Mouse (Mus musculus) mature B cell (primary cell): ENCODE data around the gene Mettl14.

Experiments used
- in situ Hi-C: fragments of 300-500 bp; cut with MboI; formaldehyde crosslinking; loops from 2 replicates; pipeline ENCODE4 v1.14.3; 2019

Gene Mettl14

DNA sequence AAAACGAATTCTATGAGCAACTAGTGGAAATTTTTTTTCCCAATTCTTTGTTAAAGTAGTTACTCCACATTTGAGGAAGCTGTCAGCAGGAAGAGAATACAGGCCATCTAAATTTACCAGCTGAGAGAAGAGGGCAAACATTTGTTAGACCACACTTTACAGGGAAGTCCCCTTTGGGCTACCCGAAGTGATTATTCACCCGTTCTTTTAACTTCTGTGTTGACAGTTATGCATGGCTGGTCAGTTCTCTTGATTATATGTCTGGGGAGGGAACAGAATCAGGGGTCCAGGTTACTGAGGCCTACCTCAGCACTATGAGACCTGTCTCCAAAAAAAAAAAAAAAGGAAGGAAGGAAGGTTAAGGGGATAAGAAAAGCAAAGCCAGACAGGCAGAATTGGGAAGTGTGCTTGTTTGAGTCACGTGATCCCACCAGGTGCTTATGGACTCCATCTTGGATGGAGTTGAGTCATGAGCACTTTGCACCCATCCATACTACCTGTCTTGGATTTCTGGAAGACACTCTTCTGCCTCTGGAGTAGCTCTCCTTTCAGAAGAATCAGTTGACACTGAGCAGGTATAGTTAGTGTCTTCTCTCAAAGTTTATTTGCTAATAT, 29.4 kb downstream of the Mettl14 start:
- in situ Hi-C loops, result loop anchor here (10.0 kb wide), 1 partner anchor 192 kb away; no protein-coding TSS in a partner anchor

- in situ Hi-C loops, result loop anchor here (10.0 kb wide), 1 partner anchor 190 kb away; no protein-coding TSS in a partner anchor
Measured at GRCm38 (mm10) chr3:123354388-123354787, 31.5 kb downstream of the Mettl14 start.

DNA sequence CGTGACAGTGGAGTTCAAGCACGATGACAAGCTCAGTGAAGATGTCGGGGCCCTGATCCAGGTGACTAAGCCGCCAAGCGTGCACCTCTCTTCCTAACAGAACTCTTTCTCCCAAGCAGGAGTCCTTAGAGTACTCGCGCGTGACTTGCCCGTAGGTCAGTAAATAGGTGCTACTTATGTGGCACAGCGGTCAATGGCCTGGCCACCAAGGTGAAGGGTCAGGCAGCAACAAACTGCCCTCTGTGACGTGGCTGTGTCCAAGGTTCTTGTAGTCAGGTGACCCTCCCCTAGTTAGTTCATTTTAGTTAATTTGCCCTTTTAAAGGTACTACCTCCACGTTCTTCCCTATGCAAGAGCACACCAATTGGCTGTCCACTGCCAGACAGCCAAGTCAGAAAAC, 32.2 kb downstream of the Mettl14 start:
- in situ Hi-C loops, result loop anchor here (10.0 kb wide), 1 partner anchor 189 kb away; no protein-coding TSS in a partner anchor

- in situ Hi-C loops, result loop anchor here (10.0 kb wide), 1 partner anchor 188 kb away; no protein-coding TSS in a partner anchor
Measured at GRCm38 (mm10) chr3:123353183-123353582, 32.7 kb downstream of the Mettl14 start.

- in situ Hi-C loops, result loop anchor here (10.0 kb wide), 1 partner anchor 187 kb away; no protein-coding TSS in a partner anchor
Measured at GRCm38 (mm10) chr3:123351519-123351918, 34.4 kb downstream of the Mettl14 start.

GRCm38 (mm10) chr3:123350602-123351001, 35.3 kb downstream of the Mettl14 start:
- in situ Hi-C loops, result loop anchor here (10.0 kb wide), 1 partner anchor 186 kb away; no protein-coding TSS in a partner anchor

DNA sequence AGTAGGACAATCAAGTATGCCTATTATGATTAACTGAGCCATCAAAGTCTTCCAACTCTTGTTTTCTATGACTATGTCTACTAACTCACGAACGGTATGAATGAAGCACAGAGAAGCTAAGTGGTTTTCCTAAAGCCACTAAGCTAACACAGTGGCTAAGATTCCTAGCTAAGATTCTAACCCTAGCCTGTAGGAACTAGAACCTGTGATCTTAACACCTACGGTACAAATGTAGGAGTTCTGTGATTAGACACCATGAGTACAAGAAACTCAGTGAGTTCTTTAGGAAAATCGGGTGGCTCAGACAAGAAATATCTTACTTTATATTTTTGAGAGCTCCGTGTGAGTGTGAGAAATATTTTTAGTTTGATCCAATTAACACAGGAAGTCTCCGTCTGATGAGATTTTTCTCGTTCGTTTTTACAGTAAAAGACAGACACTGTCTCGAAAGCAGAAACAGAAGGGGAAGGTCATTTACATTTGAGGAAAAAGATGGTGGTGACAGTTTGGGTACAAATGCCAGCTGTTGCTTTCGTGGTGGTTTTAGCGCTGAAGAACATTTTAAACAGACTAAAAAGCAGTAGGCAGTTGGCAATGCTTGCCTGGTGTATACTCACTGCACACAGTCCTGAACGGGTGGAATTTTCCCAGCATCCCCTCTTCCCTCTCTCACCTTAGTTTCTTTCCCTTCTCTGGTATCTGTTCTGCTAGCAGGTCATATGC, 37.7 kb downstream of the Mettl14 start:
- in situ Hi-C loops, result no loop called here

- in situ Hi-C loops, result no loop called here
Measured at GRCm38 (mm10) chr3:123343690-123344089, 42.2 kb downstream of the Mettl14 start.

GRCm38 (mm10) chr3:123341049-123341448, 44.9 kb downstream of the Mettl14 start:
- in situ Hi-C loops, result no loop called here

- in situ Hi-C loops, result no loop called here
Measured at GRCm38 (mm10) chr3:123338666-123339195, 47.2 kb downstream of the Mettl14 start.

- in situ Hi-C loops, result no loop called here
Measured at GRCm38 (mm10) chr3:123337853-123338252, 48.1 kb downstream of the Mettl14 start.

DNA sequence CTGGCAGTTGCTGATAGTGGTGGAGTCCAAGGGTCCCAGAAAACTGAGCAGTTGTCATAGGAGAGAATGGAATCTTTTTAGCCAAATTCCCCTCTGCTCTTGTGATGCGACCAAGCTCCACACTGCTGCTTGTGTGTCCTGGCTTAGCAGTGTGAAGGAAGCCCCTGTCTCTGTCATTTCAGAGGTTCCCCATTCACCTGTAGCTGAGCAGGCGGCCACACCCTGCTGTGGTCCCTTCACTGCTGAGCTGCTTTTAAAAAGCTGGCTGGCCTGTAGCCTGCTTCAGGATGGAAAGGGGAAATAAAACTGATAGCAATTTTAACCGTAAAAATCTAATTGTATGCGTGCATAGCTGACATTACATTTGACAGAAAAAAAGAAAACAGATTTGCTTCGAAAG, 49.0 kb downstream of the Mettl14 start:
- in situ Hi-C loops, result no loop called here

DNA sequence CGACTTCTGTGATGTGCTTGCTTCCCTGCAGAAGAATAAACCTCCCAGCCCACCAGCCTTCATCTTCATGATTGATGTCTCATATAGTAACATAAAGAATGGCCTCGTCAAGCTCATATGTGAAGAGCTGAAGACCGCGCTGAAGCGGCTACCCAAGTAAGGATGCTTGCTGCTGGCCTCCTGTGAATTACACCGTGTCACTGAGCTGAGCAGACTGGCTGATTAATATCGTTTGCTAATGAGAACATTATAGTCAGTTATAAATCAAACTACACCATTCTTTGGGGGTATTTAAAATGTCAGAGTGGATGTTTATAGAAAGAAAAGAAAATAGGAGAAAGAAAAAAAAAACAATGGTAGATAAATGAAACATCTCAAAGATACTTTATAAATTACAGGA, 49.5 kb downstream of the Mettl14 start:
- in situ Hi-C loops, result no loop called here

DNA sequence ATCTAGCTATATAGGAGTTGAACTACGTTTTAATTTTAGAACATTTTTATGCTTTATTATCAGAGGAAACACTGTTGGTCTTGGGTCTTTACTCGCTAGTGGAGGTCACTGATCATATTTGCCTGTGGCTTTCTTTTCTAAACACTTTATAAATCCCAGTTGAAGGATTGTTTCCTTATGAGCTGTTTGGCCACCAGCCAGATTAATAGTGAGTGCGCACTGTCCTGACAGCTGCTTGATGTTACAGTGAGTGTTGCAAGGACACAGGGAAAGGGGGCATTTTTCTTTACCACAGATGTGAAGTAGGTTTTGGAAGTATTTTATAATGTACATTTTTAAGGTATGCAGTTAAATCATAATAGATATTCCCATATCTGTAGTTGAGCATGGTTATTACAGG, 50.4 kb downstream of the Mettl14 start:
- in situ Hi-C loops, result no loop called here

GRCm38 (mm10) chr3:123334947-123335346, 51.0 kb downstream of the Mettl14 start:
- in situ Hi-C loops, result no loop called here

DNA sequence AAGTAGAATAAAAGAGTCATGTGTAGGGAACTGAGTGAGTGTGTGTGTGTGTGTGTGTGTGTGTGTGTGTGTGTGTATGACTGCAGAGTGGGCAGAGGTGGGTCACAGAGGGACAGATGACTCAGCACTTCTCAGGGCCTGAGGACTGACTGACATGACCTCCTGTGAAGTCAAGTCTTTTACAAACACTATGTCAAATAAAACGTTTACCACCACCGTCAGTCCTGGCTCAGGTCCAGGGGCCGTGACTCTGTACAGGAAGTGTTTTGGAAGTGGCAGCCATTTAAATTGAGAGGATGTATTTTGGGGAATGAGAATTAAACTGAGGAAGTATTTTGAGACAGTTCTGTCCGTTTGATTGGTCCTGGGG, 52.9 kb downstream of the Mettl14 start:
- in situ Hi-C loops, result no loop called here

- in situ Hi-C loops, result no loop called here
Measured at GRCm38 (mm10) chr3:123332330-123333054, 53.4 kb downstream of the Mettl14 start.

- in situ Hi-C loops, result no loop called here
Measured at GRCm38 (mm10) chr3:123330221-123330620, 55.7 kb downstream of the Mettl14 start.

DNA sequence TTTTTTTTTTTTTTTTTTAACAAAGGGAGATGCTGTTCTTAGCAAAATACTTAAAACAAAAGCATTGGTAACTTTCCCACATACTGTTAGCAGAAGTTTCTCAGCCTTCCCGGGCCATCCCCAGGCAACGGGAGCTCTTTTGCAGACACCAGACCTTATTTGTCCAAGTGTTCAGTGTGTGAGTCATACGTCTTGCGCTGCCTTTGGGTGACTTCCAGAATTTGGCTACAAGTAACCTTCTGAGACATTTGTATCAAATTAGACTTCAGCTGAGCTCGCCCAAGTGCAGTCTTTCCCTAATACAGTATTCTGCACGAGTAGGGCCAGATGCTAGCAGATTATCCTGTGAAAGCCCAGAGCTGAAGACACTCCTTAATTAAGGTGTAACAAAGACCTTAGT, 56.7 kb downstream of the Mettl14 start:
- in situ Hi-C loops, result loop anchor here (10.0 kb wide), 1 partner anchor 164 kb away; no protein-coding TSS in a partner anchor

DNA sequence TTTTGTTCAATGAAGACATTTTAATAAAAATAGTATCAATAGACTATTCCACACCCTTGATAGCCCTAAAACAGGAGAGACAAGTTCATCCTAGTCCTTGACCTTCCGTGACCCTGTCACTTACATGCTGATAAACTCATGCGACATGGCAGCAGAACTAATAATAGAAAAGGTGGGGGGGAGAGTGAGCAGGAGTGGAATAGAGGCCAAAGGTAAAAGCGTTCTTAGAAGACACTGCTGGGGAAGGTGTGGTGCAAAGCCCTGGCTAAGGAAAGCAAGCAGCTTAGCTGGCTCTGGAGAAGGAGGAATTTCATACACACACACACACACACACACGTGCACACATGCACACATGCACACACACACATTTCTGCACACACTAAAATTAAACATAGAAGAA, 61.6 kb downstream of the Mettl14 start:
- in situ Hi-C loops, result loop anchor here (10.0 kb wide), 1 partner anchor 160 kb away; no protein-coding TSS in a partner anchor

DNA sequence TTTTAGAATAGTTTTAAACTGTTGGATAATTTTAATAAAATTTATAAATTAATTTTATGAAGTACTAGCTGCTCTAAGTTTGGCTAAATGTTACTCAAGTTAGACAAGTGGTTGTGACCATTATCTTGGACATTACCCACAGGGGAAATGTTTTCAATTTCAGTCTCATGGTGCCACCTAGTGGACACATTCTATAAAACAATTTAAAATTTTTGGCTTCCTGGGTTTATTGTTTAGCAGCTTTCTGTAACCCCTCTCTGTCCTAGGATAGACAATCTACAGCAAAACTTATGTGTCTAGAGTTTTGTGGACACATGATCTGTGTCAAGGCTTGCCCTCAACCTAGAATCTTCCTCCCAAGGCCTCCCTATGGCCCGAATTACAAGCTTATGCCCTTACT, 63.8 kb downstream of the Mettl14 start:
- in situ Hi-C loops, result loop anchor here (10.0 kb wide), 1 partner anchor 157 kb away; no protein-coding TSS in a partner anchor

GRCm38 (mm10) chr3:123321612-123322011, 64.3 kb downstream of the Mettl14 start:
- in situ Hi-C loops, result loop anchor here (10.0 kb wide), 1 partner anchor 157 kb away; no protein-coding TSS in a partner anchor
